Mouse (Mus musculus) testis, adult 2 months (tissue): ENCODE results near the gene Tbc1d4.

ENCODE experiments used
- CTCF ChIP-seq: fragments of 200-500 bp; IDR thresholded peaks from 2 replicates; pipeline ENCODE4 v1.5.1; 2012; ENCODE audit warnings: low read depth, mild to moderate bottlenecking, inconsistent platforms, low read length, moderate library complexity; ENCODE audit not compliant: control insufficient read depth, insufficient read depth, insufficient replicate concordance
- POLR2A ChIP-seq: fragments of 200-500 bp; IDR thresholded peaks from 2 replicates; pipeline ENCODE4 v1.6.1; 2012; ENCODE audit warnings: low read depth, mild to moderate bottlenecking, inconsistent platforms, low read length, moderate library complexity; ENCODE audit not compliant: control insufficient read depth

DNA sequence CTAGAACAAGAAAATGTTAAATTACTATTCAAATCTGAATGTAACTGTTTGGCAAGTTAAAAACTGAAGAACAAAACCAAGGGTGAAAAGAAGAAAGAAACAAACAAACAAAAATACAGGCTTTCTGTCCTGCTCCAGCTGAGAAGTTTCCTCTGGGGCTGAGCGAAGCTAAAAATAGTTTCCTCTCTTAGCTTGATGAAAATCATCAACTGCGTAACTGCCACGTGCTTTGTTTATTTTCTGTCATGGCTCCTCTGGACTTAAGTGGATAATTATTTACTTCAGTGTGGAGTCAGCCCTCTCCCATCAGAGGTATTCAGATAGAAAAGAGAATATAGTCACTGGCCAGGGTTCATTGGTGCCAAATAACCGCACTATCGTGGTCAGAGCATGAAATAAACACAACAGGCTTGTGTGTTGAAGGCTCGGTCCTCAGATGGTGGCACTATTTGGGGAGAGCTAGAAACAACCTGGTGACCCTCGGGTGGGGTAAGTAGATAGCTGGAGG is 35.8 kb downstream of the Tbc1d4 start:
- TF ChIP-seq POLR2A = no peak
- TF ChIP-seq CTCF = no peak
